Mouse (Mus musculus) spleen, embryonic (tissue): ENCODE measurements at regions not wholly inside any gene's neighbourhood (a gene's known extent, or its start where the extent isn't known, plus 50 kb on each side); places are given as distances from the start of the nearest gene placed in this dataset.

Experiments used
- CTCF ChIA-PET: fragments of 350-600 bp; sonication (Branson Sonifier 250); formaldehyde crosslinking; loops from one replicate; lab custom pipeline; 2022; lab: Charles Lee

DNA sequence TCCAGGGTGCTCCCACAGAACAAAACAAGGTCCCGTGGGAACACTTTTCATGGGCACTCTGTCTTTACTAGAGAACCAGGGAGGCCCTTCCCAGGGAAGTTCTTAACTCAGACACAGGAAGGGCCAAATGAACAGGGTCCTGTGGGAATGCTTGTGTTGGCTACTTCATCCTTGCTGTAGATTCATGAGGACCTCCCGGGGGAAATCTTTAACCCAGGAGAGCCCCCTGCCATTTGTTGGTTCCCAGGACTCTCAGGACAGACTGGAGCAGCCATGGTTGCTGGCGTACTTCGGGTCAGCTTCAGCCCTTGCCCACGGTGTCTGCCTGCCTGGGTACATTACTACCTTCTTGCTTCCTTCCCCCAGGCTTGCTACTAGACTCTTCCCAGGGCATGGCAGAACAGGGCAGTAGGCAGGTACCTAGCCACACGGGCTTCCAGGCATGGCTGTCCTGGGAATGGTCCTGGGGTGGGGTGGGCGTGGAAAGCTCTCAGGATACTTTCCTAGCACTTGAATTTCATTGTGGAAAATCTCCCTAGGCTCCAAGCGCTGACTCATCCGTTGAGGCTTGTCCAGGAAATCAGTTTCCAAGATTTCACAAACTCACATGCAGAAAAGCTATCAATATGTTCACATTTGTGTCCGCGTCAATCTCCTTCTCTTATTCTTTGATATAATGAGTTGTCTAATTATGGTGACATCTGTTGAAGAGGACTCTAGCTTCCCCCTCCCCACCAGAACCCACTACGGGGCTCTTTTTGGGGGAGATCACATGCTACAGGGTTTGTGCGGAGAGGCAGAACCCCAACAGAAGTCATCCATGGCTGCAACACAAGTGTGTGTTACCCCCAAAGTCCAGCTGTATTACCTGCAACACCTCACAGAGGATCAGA, 148.6 kb downstream of the Sec61b start:
- CTCF ChIA-PET = no interaction called here

DNA sequence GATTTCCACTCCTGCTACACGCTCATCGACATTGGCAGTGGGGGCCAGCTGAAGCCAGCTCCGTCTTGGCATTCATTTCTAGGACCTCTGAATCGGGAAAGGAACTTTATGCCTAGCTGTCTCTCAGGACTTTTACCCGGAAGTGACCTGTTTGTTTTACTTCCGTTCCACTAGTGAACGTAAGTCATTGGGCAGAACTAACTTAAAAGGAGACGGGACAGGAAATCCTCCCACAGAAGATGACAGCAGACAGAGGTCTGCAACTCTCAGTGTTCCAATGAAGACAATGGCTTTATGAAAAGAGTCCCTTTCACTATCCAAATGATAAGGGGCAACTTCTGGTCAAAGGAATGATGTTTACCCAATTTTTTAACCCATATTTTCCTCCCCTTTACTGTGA, 155.5 kb downstream of the Sec61b start:
- CTCF ChIA-PET = no interaction called here

DNA sequence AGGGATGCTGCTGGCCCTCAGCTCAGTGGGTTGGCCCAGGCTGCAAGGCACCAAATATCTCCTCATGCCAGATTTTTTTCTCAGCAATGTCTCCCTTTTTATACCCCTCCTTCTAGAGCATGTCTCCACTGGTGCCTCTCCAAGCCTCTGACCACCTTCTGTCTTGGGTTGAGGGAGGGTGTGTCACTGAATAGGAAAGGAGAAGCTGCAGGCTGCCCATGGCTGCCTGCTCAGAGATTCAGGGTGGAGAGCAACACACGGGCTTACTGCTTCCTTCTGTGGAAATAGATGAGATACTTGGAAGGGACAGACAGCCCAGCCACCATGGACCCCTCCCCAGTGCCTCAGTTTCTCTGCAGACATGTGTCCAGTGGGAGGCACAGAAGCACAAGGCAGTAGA, 156.0 kb downstream of the Sec61b start:
- CTCF ChIA-PET = no interaction called here

DNA sequence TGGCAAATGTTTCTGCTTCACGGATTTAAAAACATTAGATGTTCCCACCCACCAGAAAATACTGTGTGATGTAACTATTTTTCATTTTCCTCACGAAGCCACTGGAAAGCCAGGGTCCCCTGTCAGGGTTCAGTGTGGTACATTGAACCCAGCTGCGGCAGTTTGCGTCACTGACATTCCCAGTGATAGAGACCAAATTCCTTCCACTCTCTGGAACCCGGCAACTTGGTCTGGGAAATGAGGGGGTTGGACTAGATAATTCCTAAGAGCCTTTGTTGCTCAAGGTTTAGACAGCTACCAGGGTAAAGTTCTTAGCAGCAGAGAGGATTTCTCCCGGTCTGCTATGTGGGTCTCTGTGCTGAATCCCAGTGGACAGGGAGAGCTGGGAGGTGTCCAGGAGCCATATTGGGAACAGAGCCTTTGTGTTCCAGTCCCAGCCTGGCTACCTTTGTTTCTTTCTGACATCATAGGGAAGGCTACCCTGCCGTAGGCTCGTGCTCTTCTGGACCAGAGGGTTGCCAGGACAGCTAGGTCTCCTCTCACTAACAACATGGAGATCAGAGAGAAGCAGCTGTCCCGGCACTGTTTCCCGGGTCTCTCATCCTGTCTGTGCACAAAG, 164.5 kb downstream of the Sec61b start:
- CTCF ChIA-PET = no interaction called here

DNA sequence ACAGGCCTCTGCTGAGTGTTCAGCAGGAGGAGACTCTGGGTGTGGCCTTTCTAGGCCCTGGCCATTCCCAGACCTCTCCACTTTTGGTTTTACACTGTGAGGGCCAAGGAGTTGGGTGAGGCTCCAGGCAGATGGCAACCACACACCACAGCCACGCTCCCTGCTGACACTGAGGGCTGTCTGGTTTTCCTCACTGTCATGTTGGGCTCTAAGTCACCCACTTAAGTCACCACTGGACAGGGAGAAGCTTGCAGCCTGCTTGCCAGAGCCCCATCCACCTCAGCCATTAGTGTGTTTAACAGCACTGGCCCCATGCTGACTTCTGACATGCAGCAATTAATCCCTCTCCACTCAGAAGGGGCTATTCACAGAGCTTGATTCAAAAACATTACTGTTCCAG, 170.6 kb downstream of the Sec61b start:
- CTCF ChIA-PET = no interaction called here

DNA sequence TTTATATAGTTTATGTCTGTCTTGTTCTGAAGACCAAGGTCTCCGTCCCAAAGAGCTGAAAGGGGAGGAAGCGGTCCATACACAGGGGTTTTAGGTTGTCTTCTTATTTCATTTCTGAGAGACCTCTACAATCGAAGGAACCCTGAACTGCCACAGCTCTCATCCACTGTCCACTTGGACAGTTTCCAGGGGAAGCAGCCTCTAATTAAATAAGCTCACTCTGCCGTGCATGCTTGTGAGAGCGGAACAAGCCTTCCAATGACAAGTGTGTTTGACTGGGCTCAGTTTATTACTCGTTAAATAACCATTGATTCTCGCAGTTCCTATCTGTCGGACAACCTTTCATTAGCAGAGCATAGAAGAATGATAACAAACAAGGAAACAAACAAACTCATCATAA, 174.2 kb downstream of the Sec61b start:
- CTCF ChIA-PET = no interaction called here

DNA sequence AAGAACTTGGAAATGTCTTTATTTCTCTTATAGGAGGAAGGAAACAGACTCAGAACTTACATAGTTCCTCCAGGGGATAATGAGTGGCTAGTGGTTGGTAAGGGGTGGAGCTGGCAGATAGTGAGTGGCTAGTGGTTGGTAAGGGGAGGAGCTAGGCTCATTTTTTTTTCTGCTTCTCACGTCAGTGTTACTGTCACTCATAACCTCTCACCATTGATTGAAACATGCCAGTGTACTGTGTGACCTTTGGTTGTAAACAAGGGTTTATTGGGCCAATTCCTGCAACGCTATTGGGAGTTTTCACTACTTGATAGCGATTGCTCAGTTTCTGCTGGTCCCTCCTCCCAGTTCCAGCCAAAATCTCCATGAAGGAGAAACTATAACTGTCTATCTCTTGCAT, 175.5 kb downstream of the Sec61b start:
- CTCF ChIA-PET = no interaction called here

DNA sequence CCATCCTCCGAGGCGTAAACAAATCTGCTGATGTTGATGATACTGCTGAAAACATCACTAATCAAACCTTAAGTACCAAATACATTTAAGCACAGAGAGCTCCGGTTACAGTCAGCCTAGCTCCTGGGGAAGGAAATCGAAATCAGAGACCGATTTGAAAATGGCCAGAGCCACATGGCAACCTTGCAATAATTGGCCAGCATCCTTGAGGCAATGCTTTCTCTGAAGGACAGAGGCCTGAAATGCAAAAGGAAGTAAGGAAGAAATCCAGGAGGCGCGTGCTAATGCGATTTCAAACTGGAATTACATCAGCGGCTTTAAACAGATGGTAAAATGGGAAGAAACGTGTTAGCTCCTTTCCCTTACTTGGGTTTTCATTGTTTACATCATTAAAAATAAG, 177.1 kb downstream of the Sec61b start:
- CTCF ChIA-PET = no interaction called here

DNA sequence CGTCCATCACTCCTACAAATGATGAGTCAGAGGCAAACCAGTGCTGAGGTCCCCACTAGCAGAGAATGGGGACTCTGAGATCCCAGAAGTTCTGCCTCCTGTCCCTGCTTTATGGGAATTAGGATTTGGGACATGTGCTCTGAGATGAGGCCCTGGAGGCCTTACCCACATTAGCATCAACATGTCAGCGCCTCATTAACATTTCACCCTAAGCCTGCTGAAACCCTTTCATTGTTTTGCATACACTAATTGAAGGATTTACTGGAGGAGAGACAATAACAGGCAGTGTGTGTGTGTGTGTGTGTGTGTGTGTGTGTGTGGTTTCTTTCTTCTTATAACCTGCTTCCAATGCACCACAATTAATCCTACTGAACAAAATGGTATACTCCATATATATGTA, 178.7 kb downstream of the Sec61b start:
- CTCF ChIA-PET = no interaction called here

DNA sequence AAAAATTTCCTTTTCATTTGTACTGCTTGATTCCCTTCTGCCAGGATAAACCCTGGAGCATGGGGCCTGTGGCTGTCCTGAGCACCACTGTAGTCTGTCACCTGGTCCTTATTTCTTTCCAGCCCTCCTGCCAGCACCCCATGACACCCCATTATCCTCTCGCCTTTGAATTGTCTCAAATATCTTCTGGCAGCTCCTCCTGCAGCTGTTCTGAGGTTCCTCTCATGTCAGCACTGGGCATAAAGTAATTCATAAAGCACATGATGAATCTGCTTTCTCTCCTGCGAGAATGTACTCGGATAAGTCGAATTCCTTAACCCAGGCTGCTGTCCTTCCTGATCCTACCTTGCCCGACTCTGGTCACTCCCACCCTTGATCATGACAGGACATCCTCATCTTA, 195.1 kb downstream of the Sec61b start:
- CTCF ChIA-PET = no interaction called here

DNA sequence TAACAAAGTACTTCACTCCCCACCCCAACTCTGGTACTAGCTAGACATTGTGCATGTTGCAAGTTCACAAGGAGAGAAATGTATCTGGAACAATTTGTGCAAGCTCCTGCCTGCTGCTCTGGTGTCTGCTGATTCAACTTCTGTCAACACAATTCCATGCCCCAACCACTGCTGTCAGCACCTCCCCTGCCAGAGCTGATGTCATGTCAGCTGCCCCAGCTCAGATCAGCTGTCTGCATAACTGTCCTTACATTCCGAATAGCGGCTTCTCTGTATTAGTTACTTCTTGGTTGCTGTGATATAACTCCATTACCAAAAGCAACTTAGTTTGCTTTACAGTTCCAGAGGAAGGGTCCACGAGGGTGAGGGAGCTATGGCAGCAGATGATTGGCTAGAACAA, 196.0 kb downstream of the Sec61b start:
- CTCF ChIA-PET = no interaction called here

DNA sequence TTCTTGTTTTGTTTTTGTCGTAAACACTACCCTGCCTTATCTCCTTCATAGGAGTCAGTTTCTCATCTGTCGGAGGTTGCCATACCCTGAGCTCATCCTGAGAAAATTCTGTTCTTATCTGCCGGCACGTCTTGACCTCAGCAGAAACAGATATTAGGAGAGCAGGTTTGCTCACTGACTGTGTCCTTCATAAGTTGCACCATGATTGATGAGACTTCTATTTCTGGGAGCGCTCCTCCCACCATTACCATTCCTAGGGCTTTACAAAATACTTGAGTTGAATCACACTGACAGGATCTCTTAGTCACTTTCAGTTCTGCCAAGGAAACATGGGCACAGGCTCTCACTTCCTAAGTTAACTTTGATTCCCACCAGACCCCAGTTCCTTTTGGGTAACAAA, 196.9 kb downstream of the Sec61b start:
- CTCF ChIA-PET = no interaction called here

DNA sequence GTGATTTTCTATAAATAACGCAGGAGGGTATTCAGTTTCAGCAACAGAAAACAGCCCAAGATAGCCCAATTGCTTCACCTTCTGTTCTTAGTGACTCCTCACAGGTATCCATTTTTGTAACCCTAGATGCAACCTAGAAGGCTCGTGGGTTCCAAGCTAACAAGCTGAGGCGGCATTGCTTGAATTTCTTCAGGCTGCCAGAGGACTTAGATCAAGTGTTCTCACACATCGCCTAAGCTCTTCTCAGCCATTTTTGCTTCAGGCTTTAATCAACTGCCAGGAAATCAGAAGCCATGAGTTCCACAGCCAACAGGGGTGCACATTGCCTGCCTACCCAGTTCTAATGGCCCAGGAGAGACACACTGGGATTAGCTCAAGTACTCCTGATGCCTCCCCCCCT, 206.7 kb downstream of the Sec61b start:
- CTCF ChIA-PET = no interaction called here

DNA sequence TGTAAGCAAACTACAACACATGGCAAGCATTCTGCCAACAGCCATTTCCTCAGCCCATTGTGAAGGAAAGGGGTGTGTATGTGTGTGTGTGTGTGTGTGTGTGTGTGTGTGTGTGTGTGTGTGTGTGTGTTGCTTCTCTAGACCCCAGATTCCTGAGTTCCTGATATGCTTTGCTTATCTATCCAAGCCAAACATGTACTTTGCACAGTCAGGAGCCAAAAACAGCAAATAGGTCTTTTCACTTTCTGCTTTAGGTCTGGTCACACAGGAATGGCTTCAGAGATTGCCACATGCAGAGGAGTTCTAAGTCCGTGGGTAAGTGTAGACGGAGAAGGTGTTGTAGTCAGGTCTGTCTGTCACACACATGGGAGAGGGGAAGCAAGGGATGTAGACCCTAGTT, 216.7 kb downstream of the Sec61b start:
- CTCF ChIA-PET = no interaction called here

DNA sequence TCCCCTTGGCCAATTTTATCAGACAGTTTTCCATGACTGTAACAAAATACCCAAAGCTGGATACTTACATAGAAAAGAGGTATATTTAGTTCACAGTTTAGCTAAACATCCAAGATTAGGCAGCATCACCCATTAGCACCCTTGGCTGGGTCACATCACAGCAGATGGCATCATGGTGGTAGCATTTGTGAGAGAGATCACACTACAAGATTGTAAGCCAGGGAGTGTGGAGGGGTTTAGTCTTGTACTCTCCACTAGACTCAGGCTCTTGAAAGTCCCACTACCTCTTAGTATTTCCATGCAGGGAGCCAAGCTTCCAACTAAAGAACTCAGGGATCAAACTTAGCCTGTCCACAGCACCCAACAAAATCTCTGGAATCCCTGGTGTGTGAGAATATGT, 218.2 kb downstream of the Sec61b start:
- CTCF ChIA-PET = no interaction called here

DNA sequence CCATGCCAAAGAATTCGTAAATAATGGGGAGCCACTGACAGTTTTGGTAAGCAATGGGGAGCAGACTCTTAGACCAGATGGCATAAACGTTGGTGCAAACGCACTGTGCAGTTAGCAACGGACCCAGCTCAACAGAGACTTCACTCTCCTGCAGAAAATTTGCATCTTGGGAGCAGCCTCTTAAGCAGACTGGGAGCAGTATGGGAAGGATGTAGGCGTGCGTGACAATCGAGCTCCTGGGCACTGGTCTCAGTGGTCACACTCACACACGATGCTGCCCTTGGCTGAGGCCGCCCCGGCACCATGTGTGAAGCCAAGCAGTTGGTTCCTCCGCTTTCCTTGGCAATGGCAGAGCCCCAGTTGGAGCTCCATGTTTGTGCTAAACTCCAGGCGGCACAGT, 218.8 kb downstream of the Sec61b start:
- CTCF ChIA-PET = no interaction called here

DNA sequence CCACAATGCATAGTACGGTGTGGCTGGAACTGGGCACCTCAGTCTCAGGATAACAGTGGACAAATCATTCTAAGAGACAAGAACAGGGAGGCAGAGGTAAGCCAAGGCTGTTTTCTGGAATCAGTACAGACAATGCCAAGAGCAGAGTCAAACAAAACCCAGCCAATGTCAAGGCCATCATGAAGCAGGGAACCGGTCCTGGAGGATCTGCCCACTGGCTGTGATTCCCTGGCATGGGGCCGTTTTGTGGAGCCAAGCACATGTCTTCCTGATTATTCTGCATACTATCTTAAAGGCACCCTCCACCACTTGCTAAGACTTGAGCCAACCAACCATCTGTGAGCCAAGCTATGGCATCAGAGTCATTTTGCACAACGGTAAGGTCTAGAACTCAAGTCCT, 222.6 kb downstream of the Sec61b start:
- CTCF ChIA-PET = no interaction called here

DNA sequence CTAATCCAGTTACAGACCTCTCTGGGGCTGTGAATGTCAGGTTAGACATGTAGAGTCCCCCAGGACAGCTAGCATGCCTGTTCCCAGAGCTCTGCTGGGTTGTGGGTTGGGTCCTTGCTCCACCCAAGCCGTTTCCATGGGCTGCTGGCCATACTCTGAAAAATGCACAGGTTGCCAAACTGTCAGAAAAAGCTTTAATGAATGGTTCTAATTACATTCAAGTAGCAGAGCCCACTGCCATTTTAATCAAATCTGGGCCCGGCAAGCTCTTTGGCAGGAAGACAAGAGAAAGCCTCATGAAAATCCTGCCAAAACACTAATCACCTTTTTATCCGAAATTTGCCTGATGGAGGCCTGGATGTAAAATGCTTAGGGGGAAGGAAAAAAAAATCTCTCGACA, 224.1 kb downstream of the Sec61b start:
- CTCF ChIA-PET = no interaction called here

DNA sequence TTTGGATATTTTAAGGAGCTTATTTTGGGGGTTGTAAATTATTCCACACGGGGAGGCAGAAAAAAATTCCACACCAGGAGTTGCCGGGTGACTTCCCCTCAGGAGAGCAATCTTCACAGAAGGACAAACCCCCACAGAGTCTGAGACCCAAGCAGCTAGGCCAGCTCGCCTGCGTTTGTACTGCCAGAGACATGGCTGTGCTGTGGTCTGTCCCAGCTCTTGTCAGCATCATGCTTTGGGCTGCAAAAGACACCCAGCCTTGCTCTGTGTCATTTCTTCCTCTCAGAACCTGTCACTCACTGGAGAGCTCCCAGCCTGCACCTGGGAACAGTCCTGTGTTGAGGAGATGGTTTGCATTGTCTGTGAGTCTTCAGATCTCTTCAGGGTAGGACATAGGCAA, 224.5 kb downstream of the Sec61b start:
- CTCF ChIA-PET = no interaction called here

DNA sequence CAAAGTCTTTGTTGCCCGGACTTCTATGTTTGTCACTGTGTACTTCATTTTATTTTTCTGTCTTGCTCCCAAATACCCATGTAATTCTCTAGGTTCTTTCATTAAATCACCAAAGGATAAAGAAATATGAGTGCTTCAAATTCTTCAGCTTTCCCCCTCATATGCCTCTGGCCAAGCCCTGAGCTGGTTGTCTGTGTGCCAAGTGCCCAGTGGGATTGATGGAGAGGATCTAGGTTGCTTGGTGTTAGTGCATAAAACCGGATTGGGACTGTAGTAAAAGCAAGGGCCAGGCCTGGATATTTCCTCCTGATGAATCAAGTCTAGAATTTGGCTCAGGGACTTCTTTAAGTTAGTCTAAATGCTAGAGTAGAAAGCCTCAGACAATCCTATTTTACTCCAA, 229.0 kb downstream of the Sec61b start:
- CTCF ChIA-PET = no interaction called here

DNA sequence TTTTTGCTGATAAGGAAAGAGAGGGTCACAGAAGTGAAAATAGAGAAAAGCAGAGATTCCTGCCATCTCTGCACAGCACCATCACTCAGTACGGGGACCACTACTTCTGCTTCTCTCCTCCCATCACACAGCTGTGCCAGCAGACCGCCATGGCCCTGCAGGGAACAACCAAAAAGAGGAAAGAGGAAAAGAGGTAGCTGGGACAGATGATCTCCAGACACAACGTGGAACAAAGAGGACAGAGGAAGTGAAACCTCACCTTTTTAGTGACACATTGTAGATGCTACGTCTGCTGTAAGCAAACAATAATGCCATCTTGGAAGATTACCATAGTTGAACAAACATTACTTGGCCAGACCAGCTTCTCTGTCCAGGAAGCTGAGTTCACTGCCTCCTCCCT, 230.1 kb downstream of the Sec61b start:
- CTCF ChIA-PET = no interaction called here

DNA sequence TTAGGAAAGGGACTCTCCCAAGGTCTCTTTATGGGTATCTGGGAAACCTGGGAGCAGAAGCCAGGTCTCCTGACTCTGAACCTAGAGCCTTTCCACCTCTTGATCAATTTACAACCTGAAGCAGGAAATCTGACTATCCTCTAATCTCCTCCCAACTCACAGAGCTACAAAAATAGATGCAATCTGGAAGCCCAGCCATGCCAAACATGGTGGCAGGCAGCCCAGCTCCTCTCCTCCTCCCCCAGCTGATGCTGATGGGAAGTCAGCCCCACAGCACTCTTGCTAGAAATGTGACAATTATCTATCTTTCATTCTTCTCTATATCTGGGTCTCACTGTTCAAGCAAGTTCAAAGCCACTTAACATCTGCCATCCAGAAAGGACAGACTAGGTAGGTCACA, 233.5 kb downstream of the Sec61b start:
- CTCF ChIA-PET = no interaction called here

DNA sequence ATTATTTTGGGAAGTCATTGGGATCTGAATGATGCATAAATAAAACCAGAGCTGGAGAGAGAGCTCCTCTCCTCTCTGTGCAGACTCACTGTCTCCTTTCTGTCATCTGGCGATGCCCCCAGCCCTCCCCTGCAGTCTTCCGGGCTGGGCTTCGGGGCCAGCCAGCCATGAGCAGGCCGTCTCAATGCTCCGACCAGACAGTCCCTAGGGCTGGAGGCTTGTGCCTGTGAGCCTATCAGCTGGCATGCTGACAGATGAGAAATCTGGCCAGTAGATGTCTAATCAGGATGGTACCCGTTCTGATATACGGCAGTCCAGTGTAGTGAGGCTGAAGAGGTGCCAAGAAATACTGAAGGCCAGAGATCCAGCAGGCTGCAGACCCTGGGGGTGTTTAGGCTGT, 238.9 kb downstream of the Sec61b start:
- CTCF ChIA-PET = no interaction called here
